Mouse (Mus musculus) liver, embryonic 13.5 days (tissue): ENCODE results near the gene Col6a3. TPM values are rescaled to one million over a fixed set of nuclear protein-coding genes. Genes with fewer than 3 reads are reported as not detected.

ENCODE experiments used
- ATAC-seq: fragments of 200-750 bp; cut with Nextera tagmentation; 2 replicates; pipeline ENCODE4 v1.8.0; 2017; ENCODE audit warnings: low read depth, mild to moderate bottlenecking, moderate number of reproducible peaks, moderate library complexity
- DNase-seq: peaks from one replicate; pipeline ENCODE4 v3.0.0; 2022
- H3K27ac ChIP-seq: fragments of 300-500 bp; sonication (generic); 2 replicates; pipeline ENCODE4 v1.5.1; 2015; ENCODE audit warnings: moderate library complexity, mild to moderate bottlenecking, inconsistent platforms
- H3K27me3 ChIP-seq: fragments of 300-500 bp; sonication (generic); 2 replicates; pipeline ENCODE4 v1.6.1; 2015; ENCODE audit warnings: mild to moderate bottlenecking, inconsistent platforms
- H3K36me3 ChIP-seq: fragments of 300-500 bp; sonication (generic); 2 replicates; pipeline ENCODE4 v1.6.1; 2015; ENCODE audit warnings: mild to moderate bottlenecking, inconsistent platforms
- H3K4me1 ChIP-seq: fragments of 300-500 bp; sonication (generic); replicated peaks from 2 replicates; pipeline ENCODE4 v1.6.1; 2015; ENCODE audit warnings: inconsistent platforms
- H3K4me2 ChIP-seq: fragments of 300-500 bp; sonication (generic); 2 replicates; pipeline ENCODE4 v1.6.1; 2015; ENCODE audit warnings: inconsistent platforms, mild to moderate bottlenecking, moderate library complexity
- H3K4me3 ChIP-seq: fragments of 300-500 bp; sonication (generic); replicated peaks from 2 replicates; pipeline ENCODE4 v1.5.1; 2015; ENCODE audit warnings: mild to moderate bottlenecking, inconsistent platforms
- H3K9ac ChIP-seq: fragments of 300-500 bp; sonication (generic); 2 replicates; pipeline ENCODE4 v1.6.1; 2015; ENCODE audit warnings: mild to moderate bottlenecking, inconsistent platforms
- H3K9me3 ChIP-seq: fragments of 300-500 bp; sonication (generic); replicated peaks from 2 replicates; pipeline ENCODE4 v1.6.1; 2016; ENCODE audit warnings: inconsistent platforms
- WGBS: fragments of 180-500 bp; shearing (Covaris S2); methylation state at CpG from one replicate; pipeline ENCODE4 v1.1.7; 2015; ENCODE audit not compliant: insufficient replicate concordance; 5-methylcytosine and 5-hydroxymethylcytosine counted together
- polyA plus RNA-seq: library from polyadenylated mRNA; unstranded; fragments of >200 nt; fragmentation: Nextera tagmentation; extraction: Ambion mirVana; gene quantifications from 2 replicates; pipeline ENCODE4 v1.2.1, GENCODE M21; 2015

Col6a3 gene
- polyA plus RNA-seq, 1 experiment from 2014 or later = 5.1 TPM

DNA sequence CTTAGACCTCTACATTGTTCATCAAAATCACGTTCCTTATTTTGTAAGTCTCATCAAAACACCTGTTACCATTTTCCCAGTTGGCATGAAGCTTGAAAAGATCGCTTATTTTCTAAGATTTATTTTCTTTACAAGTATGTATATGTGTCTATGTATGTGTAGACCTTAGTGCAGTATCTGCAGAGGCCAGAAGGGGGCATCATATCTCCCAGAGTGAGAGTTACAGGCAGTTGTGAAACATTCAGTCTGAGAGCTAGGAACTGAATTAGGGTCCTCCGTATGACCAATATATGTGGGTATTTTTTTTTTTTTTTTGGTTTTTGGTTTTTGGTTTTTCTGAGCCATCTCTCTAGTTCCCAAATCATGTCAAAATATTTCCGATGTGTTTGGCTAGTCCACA lies 50.4 kb downstream of the Col6a3 start:
- no peak for DNase-seq
- Histone ChIP-seq H3K4me1 (no peaks in the 10 kb centered on the region), H3K9ac (no peak overlapping the region), H3K9me3 (no peaks in the 10 kb centered on the region), H3K27me3 (no peaks in the 10 kb centered on the region), H3K4me3 (no peak overlapping the region), H3K4me2 (no peak overlapping the region), H3K27ac (no peak overlapping the region), H3K36me3 (no peaks in the 10 kb centered on the region)
- ATAC-seq = no peak
- 66% methylated on average over 4 of the region's 4 CpGs for WGBS

DNA sequence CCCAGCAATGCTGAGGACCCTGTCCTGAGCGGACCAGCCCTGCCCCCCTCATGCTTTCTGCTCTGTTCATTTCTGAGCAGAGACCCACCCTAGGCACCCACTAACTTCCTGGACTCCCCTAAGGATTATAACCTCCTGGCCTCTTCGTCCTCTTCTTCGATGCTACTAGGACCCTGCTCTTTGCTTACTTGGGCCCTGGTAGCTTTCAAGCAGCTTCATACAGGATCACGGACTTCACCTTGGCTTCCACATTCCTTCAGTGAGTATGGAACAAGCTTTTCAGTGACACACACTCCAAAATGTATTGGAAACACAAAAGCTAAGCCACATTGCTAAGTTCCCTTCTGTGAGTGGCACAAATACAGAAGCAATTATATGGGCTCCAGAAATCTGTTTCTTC lies 52.8 kb downstream of the Col6a3 start:
- H3K9ac ChIP-seq = no peak overlapping the region
- 67% methylated on average over 4 of the region's 4 CpGs for WGBS
- H3K27ac ChIP-seq = no peak overlapping the region
- H3K9me3 ChIP-seq = no peaks in the 10 kb centered on the region
- no peak overlapping the region for H3K4me3 ChIP-seq
- no peak overlapping the region for H3K4me2 ChIP-seq
- no peaks in the 10 kb centered on the region for H3K27me3 ChIP-seq
- ATAC-seq = no peak
- no peaks in the 10 kb centered on the region for H3K36me3 ChIP-seq
- no peak for DNase-seq
- H3K4me1 ChIP-seq = no peaks in the 10 kb centered on the region

DNA sequence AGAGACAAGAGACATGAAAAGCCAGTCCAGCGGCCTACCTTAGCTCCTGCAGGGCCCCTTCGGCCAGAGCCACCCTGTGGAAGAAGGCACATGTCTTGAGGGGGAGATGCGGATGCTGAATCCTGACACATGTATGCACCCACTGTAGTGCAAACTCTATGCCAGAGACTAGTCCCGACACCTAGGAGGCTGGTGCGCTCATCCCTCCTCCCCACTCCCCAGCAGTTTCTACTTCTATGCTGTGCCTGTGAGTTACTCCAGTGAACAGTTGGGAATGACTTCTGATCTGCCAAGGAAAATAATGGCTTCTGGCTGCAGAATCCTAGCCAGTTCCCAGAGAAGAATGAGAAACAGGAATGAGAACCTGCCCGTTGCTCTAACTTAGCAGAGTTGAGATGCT lies 54.3 kb downstream of the Col6a3 start:
- 69% methylated on average over 6 of the region's 6 CpGs for WGBS
- Histone ChIP-seq H3K36me3 (no peaks in the 10 kb centered on the region), H3K27me3 (no peaks in the 10 kb centered on the region), H3K9ac (no peak overlapping the region), H3K27ac (no peak overlapping the region), H3K4me1 (no peaks in the 10 kb centered on the region), H3K4me3 (no peak overlapping the region), H3K4me2 (no peak overlapping the region), H3K9me3 (no peaks in the 10 kb centered on the region)
- ATAC-seq (no peak), DNase-seq (no peak)

DNA sequence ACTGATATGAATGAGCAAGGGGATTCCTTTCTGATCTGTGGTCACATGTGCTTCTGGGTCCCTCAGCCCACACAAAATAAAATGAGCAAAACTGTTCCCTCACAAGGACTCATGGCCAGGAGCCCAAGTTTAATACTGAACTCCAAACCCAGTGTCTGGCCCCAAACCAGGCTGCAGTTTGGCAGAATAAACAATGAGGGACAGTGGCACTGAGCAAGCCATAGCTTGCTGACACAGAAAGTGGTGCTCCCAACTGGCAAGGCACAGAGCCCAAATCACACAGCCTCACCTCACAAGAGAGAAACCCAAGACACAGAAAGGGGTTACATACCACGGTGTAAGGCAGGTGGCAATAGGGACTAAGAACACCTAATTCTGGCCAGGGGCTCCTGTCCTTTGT lies 63.3 kb downstream of the Col6a3 start:
- no peaks in the 10 kb centered on the region for H3K9me3 ChIP-seq
- DNase-seq = no peak
- H3K4me2 ChIP-seq = no peak overlapping the region
- no peak overlapping the region for H3K4me3 ChIP-seq
- no peak overlapping the region for H3K27ac ChIP-seq
- no peak for ATAC-seq
- 68% methylated on average over 1 of the region's 1 CpGs for WGBS
- H3K27me3 ChIP-seq = no peaks in the 10 kb centered on the region
- H3K9ac ChIP-seq = no peak overlapping the region
- H3K36me3 ChIP-seq = no peaks in the 10 kb centered on the region
- H3K4me1 ChIP-seq = no peaks in the 10 kb centered on the region

DNA sequence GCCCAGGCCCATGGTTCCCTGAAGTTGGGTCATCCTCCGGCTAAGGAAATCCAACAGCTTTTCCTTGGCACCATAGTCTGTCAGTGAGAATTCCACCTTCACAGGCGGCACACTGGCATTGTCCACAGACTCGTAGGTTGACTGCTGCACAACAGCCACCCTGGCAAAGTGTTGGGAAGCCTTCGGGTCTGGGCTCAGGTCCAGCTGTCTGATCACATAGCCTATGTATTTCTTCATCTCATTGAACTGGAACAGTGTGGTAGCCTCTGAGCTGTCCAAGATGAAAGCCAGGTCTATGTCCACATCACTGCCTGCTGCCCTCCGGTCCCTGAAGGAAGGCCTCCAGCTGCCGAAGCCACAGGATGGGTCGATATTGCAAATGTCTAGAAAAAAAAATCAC lies 64.7 kb downstream of the Col6a3 start:
- no peaks in the 10 kb centered on the region for H3K27me3 ChIP-seq
- DNase-seq (no peak), ATAC-seq (no peak)
- H3K27ac ChIP-seq = no peak overlapping the region
- no peak overlapping the region for H3K9ac ChIP-seq
- no peaks in the 10 kb centered on the region for H3K9me3 ChIP-seq
- WGBS = 77% methylated on average over 7 of the region's 7 CpGs
- no peak overlapping the region for H3K4me3 ChIP-seq
- no peaks in the 10 kb centered on the region for H3K36me3 ChIP-seq
- H3K4me2 ChIP-seq = no peak overlapping the region
- H3K4me1 ChIP-seq = no peaks in the 10 kb centered on the region

DNA sequence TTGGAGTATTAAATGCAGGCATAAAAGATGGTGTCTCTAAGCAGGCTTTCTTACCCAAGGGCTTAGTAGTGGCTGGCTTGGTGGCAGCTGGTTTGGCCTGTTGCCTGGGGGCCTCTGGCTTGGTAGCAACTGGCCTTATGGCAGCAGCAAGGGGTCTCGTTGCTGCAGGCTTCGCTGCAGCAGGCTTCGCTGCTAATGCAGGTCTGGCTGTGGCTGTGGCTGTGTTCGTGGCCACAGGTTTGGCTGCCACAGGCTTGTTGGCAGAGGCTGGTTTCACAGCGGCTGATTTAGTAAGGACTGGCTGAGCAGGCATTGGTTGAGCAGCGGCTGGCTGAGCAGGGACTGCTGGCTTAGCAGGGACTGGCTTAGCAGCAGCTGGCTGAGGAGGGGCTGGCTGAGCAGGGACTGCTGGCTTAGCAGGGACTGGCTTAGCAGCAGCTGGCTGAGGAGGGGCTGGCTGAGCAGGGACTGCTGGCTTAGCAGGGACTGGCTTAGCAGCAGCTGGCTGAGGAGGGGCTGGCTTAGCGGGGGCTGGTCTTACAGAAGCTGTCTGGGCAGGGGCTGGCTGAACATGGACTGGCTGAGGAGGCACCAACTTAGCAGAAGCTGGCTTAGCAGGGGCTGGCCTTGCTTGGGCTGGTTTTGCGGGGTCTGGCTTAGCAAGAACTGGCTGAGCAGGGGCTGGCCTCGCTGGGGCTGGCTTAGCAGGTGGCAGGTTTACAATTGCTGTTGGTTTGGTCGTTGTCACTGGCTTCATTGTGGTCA lies 68.1 kb downstream of the Col6a3 start:
- Histone ChIP-seq H3K4me2 (no peak overlapping the region), H3K27me3 (no peaks in the 10 kb centered on the region), H3K27ac (no peak overlapping the region), H3K4me1 (no peaks in the 10 kb centered on the region), H3K36me3 (no peaks in the 10 kb centered on the region), H3K9ac (no peak overlapping the region), H3K9me3 (no peaks in the 10 kb centered on the region), H3K4me3 (no peak overlapping the region)
- 31% methylated on average over 10 of the region's 10 CpGs for WGBS
- ATAC-seq (no peak), DNase-seq (no peak)

DNA sequence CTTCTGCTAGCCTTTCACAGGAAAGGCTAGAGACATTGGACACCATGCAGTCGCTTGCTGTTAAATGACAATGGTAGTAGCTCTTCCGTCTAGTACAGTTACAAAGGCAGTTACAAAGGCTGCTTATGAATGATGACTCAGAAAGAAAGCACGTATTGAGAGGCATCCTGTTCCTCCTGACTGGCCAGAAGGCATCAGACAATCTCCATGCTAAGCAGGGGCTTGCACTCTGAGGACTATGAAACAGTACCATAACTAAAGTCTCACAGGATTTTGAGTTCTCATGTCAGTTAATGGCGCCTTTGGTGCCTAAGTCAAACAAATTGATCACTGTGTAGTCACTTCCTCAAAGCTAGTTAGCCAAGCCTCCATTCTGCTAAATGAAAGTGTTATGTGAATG lies 72.6 kb downstream of the Col6a3 start:
- H3K27ac ChIP-seq = no peak overlapping the region
- no peaks in the 10 kb centered on the region for H3K9me3 ChIP-seq
- 45% methylated on average over 4 of the region's 4 CpGs for WGBS
- H3K9ac ChIP-seq = no peak overlapping the region
- no peaks in the 10 kb centered on the region for H3K4me1 ChIP-seq
- H3K4me2 ChIP-seq = no peak overlapping the region
- H3K27me3 ChIP-seq = no peaks in the 10 kb centered on the region
- no peak for DNase-seq
- ATAC-seq = no peak
- no peak overlapping the region for H3K4me3 ChIP-seq
- H3K36me3 ChIP-seq = no peaks in the 10 kb centered on the region

DNA sequence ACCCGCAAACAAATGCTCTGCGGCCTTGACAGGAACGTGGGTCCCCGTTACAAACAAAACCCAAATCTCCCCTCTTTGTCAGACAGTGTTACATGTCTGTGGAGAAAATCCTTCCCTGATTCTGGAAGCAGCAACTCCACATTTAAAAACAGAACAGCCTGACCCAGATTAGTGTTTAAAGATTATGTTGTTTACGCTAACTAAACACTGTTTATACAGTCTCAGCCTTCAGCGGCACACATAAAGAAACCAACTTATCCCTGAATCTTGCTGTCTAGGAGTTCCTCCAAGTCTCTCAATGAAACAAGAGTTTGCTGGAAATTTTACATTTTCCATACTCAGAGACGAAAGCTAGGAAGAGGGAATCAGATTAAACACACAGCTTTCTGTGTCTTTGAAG lies 73.7 kb downstream of the Col6a3 start:
- ATAC-seq = no peak
- Histone ChIP-seq H3K27ac (no peak overlapping the region), H3K4me2 (no peak overlapping the region), H3K9ac (no peak overlapping the region), H3K27me3 (no peaks in the 10 kb centered on the region), H3K4me3 (no peak overlapping the region), H3K4me1 (no peaks in the 10 kb centered on the region), H3K36me3 (no peaks in the 10 kb centered on the region), H3K9me3 (no peaks in the 10 kb centered on the region)
- whole genome bisulfite sequencing = 67% methylated on average over 7 of the region's 7 CpGs
- DNase-seq = no peak

DNA sequence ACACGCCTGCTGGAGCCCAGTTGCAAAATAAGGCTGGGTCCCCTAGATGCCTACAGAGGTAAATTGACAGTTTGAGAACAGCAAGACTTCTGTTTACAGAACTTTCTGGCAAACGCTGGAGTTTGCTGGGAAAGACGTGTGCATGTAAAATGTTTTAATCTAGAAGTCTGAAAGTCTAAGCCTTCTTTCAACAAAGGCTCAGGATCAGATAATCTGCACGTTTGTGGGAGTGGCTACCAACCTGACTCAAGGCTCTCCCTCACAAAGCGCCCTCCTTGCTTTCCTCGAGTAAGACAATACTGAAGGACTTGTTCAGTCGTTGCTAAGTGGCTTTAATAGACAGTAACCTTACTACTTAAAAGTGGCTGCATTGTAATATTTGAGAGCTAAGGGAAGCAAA lies 74.5 kb downstream of the Col6a3 start:
- Histone ChIP-seq H3K9ac (no peak overlapping the region), H3K27ac (no peak overlapping the region), H3K36me3 (no peaks in the 10 kb centered on the region), H3K4me2 (no peak overlapping the region), H3K9me3 (no peaks in the 10 kb centered on the region), H3K4me3 (no peak overlapping the region), H3K27me3 (no peaks in the 10 kb centered on the region), H3K4me1 (no peaks in the 10 kb centered on the region)
- no peak for DNase-seq
- ATAC-seq = no peak
- WGBS = 51% methylated on average over 7 of the region's 7 CpGs

DNA sequence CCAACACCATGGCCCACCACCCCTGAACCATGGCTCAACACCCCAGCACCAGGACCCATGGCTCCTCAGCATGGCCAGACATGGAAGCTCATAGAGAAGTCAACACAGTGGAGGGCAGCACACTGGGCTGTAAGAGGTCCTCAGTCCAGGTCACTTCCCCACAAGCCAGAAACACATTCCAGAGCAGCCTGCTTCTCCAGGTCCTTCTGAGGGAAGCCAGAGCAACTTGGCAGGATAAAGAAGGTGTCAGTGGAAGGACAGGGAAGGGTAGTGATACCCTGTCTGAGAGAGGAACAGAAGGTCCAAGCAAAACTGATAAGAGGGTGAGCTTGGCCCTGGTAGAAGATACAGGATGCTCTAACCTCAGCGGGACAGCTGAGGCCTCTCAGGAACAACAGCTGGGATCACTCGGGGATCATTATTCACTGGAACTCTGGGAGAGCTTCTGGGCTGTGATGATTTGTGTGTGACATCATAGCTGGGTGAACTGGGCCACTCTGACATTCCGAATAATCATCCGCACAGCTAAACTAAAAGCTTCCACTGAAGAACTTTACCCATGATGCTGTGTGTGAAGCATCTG lies 85.6 kb downstream of the Col6a3 start:
- Histone ChIP-seq H3K27me3 (no peaks in the 10 kb centered on the region), H3K4me2 (no peak overlapping the region), H3K4me1 (no peaks in the 10 kb centered on the region), H3K4me3 (no peak overlapping the region), H3K27ac (no peak overlapping the region), H3K9ac (no peak overlapping the region), H3K36me3 (no peaks in the 10 kb centered on the region), H3K9me3 (no peaks in the 10 kb centered on the region)
- DNase-seq (no peak), ATAC-seq (no peak)
- WGBS = 67% methylated on average over 4 of the region's 4 CpGs

DNA sequence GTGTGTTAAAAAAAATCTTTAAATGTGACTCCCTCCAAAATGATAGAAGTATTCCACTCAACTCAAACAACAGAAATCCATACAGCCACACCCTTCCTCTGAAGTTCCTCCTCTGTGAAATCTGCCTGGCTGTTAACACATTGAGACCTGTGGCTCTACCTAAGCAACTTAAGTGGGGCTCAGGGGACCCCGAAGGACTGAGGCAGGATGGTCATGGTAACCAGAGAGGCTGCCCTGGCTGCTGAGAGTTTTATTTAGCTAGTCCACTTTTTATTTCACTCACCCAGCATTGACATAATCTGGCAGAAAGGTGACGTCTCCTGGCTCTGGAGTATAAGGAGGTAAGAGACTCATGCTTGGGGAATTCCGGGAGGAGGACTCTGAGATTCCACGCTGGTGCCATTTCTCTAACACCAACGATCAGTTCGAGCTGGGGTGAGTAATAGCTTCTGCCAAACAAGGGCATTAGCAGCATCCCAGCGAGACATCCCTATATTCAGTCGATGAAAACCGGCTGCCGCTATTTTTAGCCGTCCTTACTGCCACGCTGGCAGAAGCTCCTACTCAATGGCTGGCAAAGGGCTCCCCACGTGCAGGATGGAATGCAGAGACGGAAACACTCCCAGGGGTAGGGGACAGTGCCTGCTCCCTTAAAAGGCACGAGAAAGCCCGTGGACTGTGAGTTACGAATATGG lies 89.8 kb downstream of the Col6a3 start:
- ATAC-seq (no peak), DNase-seq (no peak)
- no peak overlapping the region for H3K4me3 ChIP-seq
- H3K9ac ChIP-seq = no peak overlapping the region
- WGBS = 54% methylated on average over 17 of the region's 17 CpGs
- no peaks in the 10 kb centered on the region for H3K4me1 ChIP-seq
- H3K27ac ChIP-seq = no peak overlapping the region
- no peaks in the 10 kb centered on the region for H3K27me3 ChIP-seq
- H3K36me3 ChIP-seq = no peaks in the 10 kb centered on the region
- no peak overlapping the region for H3K4me2 ChIP-seq
- H3K9me3 ChIP-seq = no peaks in the 10 kb centered on the region

DNA sequence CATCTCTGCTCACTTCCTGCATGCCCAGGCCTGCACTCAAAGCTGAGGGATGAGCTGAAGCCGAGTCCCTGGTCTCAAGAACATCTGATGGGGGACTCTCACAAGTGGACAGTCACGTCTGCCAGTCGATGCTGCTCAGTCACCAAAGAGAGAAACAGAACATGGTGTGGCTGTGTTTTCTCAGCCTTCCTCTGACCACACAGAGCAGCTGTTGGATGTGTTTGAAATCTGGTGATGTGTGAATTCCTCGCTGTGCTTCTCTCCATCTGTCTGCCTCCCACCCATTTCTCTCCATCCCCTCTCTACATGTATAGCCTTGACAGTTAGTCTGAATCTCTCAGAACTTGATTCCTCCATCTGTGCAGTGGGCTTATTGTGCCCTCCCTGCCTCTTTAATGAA lies 92.5 kb downstream of the Col6a3 start:
- H3K36me3 ChIP-seq = no peaks in the 10 kb centered on the region
- WGBS = 54% methylated on average over 4 of the region's 4 CpGs
- H3K27me3 ChIP-seq = no peaks in the 10 kb centered on the region
- no peaks in the 10 kb centered on the region for H3K9me3 ChIP-seq
- ATAC-seq (no peak), DNase-seq (no peak)
- H3K4me3 ChIP-seq = no peak overlapping the region
- no peak overlapping the region for H3K4me2 ChIP-seq
- no peaks in the 10 kb centered on the region for H3K4me1 ChIP-seq
- H3K27ac ChIP-seq = no peak overlapping the region
- no peak overlapping the region for H3K9ac ChIP-seq
